Mouse (Mus musculus): Measurements from ENCODE around the gene Mrpl17. TPM values are rescaled to one million over a fixed set of nuclear protein-coding genes. Genes with fewer than 3 reads are reported as not detected.
A peak's percentile ranks its signal among the peaks of the same experiment; 100 is the strongest.
"Not testable (repeated sequence)": the region's sequence is repeated elsewhere in the genome, so short reads cannot be mapped to it uniquely, and the experiment has no call there.

The Mrpl17 gene
- total RNA-seq (2021) = 100 to 1,000 TPM; 121 to 126 TPM
- long read RNA-seq, experiment 1, full-length matches to known transcripts = 58 of 60 reads
- long read RNA-seq, experiment 1, partial matches to known transcripts = 0 of 60 reads
- long read RNA-seq, experiment 1, other reads (novel, unspliced or antisense) = 2 of 60 reads
- long read RNA-seq, experiment 2, full-length matches to known transcripts = 48 of 48 reads
- long read RNA-seq, experiment 2, partial matches to known transcripts = 0 of 48 reads
- long read RNA-seq, experiment 2, other reads (novel, unspliced or antisense) = 0 of 48 reads

- peak; percentile 99 to 100 for DNase-seq
These were observed at the start of gene Mrpl17 for GRCm38 (mm10) chr7:105810877-105811489. Gene Mrpl17 (minus strand): TSS chr7:105811099.

- not testable (repeated sequence) for DNase-seq
These were observed 45.0 kb upstream of the Mrpl17 start for GRCm38 (mm10) chr7:105855718-105856560.

DNA sequence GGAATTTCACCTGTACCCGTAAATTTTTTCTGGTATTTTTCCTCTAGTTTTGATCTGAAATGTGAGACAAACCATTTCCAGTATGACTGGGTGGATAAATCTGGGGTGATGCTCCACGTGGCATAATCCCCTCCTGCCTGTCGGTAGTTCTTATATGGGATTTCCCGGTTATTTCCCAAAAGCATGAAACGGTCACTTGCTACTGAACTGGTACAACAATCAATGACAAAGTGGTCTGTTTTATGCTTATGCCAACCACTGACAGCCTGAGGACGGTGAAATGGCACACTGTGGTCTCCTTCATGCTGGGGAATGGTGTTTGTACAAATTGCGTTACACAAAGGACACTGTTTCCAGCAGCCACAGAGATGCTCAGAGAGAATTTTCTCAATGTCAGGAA is 13.4 kb upstream of the Mrpl17 start:
- DNase-seq = no peak

- peak; percentile 11 to 42 for DNase-seq
These were observed 7.6 kb upstream of the Mrpl17 start for GRCm38 (mm10) chr7:105818483-105818882.

GRCm38 (mm10) chr7:105816736-105817135 is 5.8 kb upstream of the Mrpl17 start:
- DNase-seq = no peak

- DNase-seq = no peak
These were observed 2.4 kb upstream of the Mrpl17 start for GRCm38 (mm10) chr7:105813326-105813725.

DNA sequence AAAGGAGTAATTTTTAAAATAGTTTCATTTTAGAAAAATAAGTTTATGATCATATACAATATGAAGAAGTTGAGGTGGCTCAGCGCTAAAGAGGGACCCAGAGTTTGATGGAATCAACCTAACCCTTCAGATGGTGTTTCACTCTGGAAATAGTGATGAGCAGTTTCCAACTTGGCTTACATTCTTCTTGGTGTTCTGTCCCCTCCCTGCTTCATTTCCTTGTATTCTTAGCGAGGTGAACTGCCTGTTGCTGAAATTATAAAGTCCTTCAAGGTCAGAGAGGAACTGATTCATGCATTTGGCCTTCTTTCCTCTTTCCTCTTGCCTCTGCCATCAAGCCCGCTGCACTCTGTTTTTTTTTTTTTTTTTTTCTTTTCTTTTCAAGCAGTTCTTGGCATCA is 1.7 kb upstream of the Mrpl17 start:
- DNase-seq = peak in 1 of 2 experiments; percentile 60

DNA sequence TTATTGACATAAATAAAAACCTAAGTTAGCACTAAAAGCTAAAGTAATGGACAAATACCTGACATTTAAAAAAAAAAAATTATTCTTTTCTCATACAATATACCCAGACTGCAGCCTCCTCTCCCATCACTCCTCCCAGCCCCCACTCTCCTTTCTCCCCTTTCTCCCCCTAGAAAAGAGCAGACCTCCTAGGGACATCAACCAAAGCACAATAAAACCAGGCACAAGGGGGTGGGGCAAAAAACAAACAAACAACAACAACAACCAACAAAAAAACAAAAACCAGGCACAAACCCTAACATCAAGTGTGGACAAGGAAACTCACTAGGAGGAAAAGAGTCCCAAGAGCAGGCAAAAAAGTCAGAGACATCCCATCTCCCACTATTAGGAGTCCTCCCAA is 617 bp upstream of the Mrpl17 start:
- DNase-seq = no peak

- DNase-seq = no peak
These were observed 521 bp downstream of the Mrpl17 start for GRCm38 (mm10) chr7:105810280-105810876.

- DNase-seq = no peak
These were observed 1.1 kb downstream of the Mrpl17 start for GRCm38 (mm10) chr7:105809836-105810235.

- DNase-seq = peak in 1 of 2 experiments; percentile 62
These were observed 2.5 kb downstream of the Mrpl17 start for GRCm38 (mm10) chr7:105808385-105808784.

DNA sequence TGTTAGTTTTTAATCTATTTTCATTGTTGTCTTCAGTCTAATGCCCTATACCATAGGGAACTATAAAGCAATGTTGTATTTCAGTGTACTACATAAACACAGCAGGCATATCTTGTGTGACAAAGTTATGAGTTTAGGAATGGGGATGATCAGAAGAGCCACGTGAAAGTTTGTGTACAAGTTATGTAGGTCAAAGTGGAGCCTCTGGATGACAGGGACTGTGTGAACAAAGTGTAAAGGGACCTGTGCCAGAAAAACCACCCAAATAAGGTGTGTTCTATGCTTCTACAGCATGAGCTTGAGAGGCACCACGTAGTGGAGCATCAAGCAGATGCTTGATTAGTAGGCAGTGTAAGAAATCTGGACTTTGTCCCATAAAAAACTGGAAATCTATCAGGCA is 4.2 kb downstream of the Mrpl17 start:
- DNase-seq = no peak

GRCm38 (mm10) chr7:105806125-105806524 is 4.8 kb downstream of the Mrpl17 start:
- DNase-seq = no peak

DNA sequence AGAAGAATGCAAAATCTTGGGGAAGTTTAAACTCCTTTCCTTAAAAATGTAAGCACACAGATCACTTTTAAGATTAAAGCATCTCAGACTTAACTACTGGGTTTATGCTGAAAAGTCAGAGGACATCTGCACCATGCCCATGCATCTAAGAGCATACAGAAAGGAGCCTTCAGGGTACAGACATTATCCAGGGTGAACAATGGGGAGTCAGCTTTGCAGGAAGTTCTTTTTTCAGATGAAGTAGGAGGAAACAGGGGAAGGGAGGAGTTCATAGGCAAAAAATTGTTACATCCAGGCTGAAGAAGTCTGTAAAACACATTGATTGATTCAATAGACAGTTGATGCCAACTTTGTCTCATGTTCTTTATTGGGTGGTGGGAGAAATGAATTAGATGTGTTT is 7.5 kb downstream of the Mrpl17 start:
- DNase-seq = peak in 1 of 2 experiments; percentile 28

GRCm38 (mm10) chr7:105802771-105803170 is 8.1 kb downstream of the Mrpl17 start:
- no peak for DNase-seq

- no peak for DNase-seq
These were observed 8.6 kb downstream of the Mrpl17 start for GRCm38 (mm10) chr7:105802312-105802711.

- no peak for DNase-seq
These were observed 13.9 kb downstream of the Mrpl17 start for GRCm38 (mm10) chr7:105796972-105797371.

DNA sequence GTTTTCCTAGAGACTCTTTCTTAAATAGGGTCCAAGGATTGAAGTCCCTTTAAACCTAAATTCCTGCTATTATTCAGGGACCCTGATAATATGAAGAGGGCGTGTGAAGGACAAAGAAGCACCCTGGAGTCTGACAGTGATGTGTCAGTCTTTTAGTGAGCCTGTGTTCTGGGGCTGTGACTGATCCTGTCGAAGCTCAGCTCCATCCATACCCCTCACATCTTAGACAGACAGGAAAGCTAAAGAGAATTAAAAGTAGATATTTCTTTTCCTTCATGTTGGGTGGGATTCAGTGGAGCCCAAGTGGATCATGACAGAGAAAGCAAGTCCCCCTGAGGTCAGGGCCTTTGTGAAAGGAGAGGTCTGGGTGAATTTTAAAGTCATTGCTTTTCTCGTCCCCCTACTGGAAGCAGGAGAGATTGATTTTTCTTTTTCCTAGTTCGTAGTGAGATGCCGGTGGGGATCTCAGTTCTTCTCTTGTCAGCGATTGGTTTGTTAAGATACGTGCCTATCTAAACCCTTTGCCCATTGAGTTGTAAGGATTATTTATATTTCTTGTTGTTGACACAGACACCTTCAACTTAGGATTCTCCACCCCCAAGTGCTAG is 15.0 kb downstream of the Mrpl17 start:
- no peak for DNase-seq

GRCm38 (mm10) chr7:105793701-105794100 is 17.2 kb downstream of the Mrpl17 start:
- DNase-seq = peak; percentile 46 to 74

GRCm38 (mm10) chr7:105791147-105791546 is 19.8 kb downstream of the Mrpl17 start:
- no peak for DNase-seq

DNA sequence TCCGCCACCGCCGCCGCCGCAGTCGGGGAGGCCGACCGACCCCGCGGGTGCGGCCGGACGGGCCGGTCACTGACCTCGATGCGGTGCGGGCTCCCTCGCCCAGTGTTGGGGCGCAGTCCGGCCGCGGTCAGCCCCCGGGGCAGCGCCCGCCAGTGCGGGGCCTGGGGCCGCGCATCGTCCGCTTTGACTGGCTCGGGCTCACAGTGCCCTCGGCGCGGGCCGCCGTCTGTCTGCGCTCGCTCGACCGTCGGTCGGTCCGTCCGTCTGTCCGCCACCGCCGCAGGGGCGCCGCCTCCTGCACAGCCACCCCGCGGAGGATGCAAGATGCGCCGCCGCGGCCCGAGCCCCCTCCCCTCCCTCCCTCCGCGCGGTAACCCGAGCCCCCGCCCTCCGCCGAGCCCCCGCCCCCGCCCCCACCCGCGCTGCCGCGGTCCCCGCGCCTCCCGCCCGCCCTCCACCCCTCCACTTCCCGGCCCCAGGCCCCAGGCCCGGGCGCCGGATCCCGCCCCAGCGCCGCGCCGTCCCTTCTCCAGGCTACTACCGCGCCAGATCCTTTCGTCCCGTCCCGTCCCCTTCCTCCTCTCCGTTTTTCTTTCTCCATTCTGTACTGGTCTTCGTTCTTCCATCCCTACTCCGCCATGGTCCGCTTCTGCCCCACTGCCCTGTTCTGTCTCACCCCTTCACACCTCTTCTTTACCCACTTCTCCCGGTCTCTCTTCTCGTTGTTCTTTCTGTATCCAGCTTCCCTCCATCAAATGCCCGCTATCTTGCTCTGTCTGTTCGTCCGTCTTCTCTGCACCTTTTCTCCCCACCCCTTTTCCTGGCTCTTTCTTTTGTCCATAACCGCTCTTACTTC is 23.4 kb downstream of the Mrpl17 start, which contains the start of gene Dchs1:
Gene Dchs1 (minus strand): TSS at position 370 of the 856 bp plus-strand sequence.
- DNase-seq = peak; percentile 29 to 44

Measured in heart, adult 18-20 months (tissue).